Mouse (Mus musculus) ES-E14 (cell line): ENCODE data around the gene Taf5. TPM values are rescaled to one million over a fixed set of nuclear protein-coding genes. Genes with fewer than 3 reads are reported as not detected.

Experiments
- DNase-seq: peaks from one replicate; pipeline ENCODE4 v3.0.0-alpha.2; 2013; ENCODE audit warnings: low read depth, low spot score
- H3K27ac ChIP-seq: 2 replicates; pipeline ENCODE4 v1.5.1; 2012; ENCODE audit warnings: low read depth, mild to moderate bottlenecking, low read length, moderate library complexity, mixed read lengths; ENCODE audit not compliant: poor library complexity, insufficient read depth, severe bottlenecking
- H3K36me3 ChIP-seq: 2 replicates; pipeline ENCODE4 v1.6.1; 2012; ENCODE audit warnings: mild to moderate bottlenecking, low read length, moderate library complexity, mixed read lengths; ENCODE audit not compliant: control insufficient read depth, poor library complexity, insufficient read depth, severe bottlenecking
- H3K4me1 ChIP-seq, 2 experiments: fragments of 150-350 bp in 1 of 2; sonication (generic) in 1 of 2; 2 replicates each; pipeline ENCODE4 v1.6.1; 2012; ENCODE audit warnings: low read length in 2 of 2, mild to moderate bottlenecking in 1 of 2, mixed read lengths in 1 of 2; ENCODE audit not compliant: control insufficient read depth in 2 of 2, insufficient read depth in 2 of 2, poor library complexity in 1 of 2
- H3K4me3 ChIP-seq, 2 experiments: fragments of 150-350 bp in 1 of 2; sonication (generic) in 1 of 2; 2 replicates each; pipeline ENCODE4 v1.5.1; 2012; ENCODE audit warnings: low read length in 2 of 2, low read depth in 1 of 2, mild to moderate bottlenecking in 1 of 2, mixed read lengths in 1 of 2; ENCODE audit not compliant: insufficient read depth in 1 of 2, poor library complexity in 1 of 2, severe bottlenecking in 1 of 2
- H3K9ac ChIP-seq: 2 replicates; pipeline ENCODE4 v1.6.1; 2012; ENCODE audit warnings: low read depth, mild to moderate bottlenecking, low read length, mixed read lengths; ENCODE audit not compliant: poor library complexity, insufficient read depth, severe bottlenecking
- H3K9me3 ChIP-seq: fragments of 150-350 bp; sonication (generic); 2 replicates; pipeline ENCODE4 v1.6.1; 2012; ENCODE audit warnings: low read depth, mild to moderate bottlenecking, low read length; ENCODE audit not compliant: control insufficient read depth, insufficient read depth
- CHD2 ChIP-seq: IDR thresholded peaks from 2 replicates; pipeline ENCODE4 v1.6.1; 2014; ENCODE audit warnings: mild to moderate bottlenecking, low read depth, low read length, inconsistent platforms
- HCFC1 ChIP-seq: IDR thresholded peaks from 2 replicates; pipeline ENCODE4 v1.6.1; 2012; ENCODE audit warnings: low read length, inconsistent platforms, borderline replicate concordance; ENCODE audit not compliant: insufficient read depth
- MAFK ChIP-seq: IDR thresholded peaks from 2 replicates; pipeline ENCODE4 v1.6.1; 2014; ENCODE audit warnings: mild to moderate bottlenecking, low read depth, low read length, inconsistent platforms; ENCODE audit not compliant: insufficient read depth
- ZC3H11A ChIP-seq: IDR thresholded peaks from 2 replicates; pipeline ENCODE4 v1.6.1; 2012; ENCODE audit warnings: low read depth, mild to moderate bottlenecking, inconsistent platforms, low read length, borderline replicate concordance
- ZNF384 ChIP-seq: IDR thresholded peaks from 2 replicates; pipeline ENCODE4 v1.6.1; 2012; ENCODE audit warnings: low read depth, low read length, inconsistent platforms
- in situ Hi-C, 2 experiments: fragments of 600-800 bp; cut with MboI; formaldehyde crosslinking; loops; one replicate each; pipeline ENCODE4 v1.15.1; 2025; ENCODE audit warnings: low sequenced_read_pairs in 2 of 2, inconsistent platforms in 1 of 2; ENCODE audit not compliant: unreplicated experiment in 2 of 2
- total RNA-seq: library from RNA; depleted of rRNA; stranded (reverse); fragments of 300-350 nt; gene quantifications from 2 replicates; pipeline ENCODE4 v1.2.3, GENCODE M21; 2012; rRNA removed

Gene Taf5
- total RNA-seq, result 17.1 and 19.2 TPM in 2 replicates

- peak within 1 kb of the TSS; percentile 89 to 90 for H3K4me3 ChIP-seq
Measured at GRCm38 (mm10) chr19:47067096-47067882, at the start of gene Taf5. TSS of gene Taf5 (plus strand) at chr19:47067746.

GRCm38 (mm10) chr19:47017831-47018230 lies 49.7 kb upstream of the Taf5 start:
- peaks cover 6 to 9% of the 10 kb centered on the region in 2 experiments for H3K4me1 ChIP-seq
- no peak overlapping the region for H3K9ac ChIP-seq
- peak overlapping the region; percentile 84; the same call in 1 of the 2 replicates for H3K27ac ChIP-seq
- TF ChIP-seq HCFC1 (no peak), CHD2 (no peak), ZC3H11A (no peak), MAFK (no peak), ZNF384 (no peak)
- no peaks in the 10 kb centered on the region for H3K9me3 ChIP-seq
- DNase-seq, result peak; percentile 76
- H3K36me3 ChIP-seq, result peaks cover 8% of the 10 kb centered on the region; the same call in 1 of the 2 replicates
- in situ Hi-C loops, result no loop called here
- peak overlapping the region in 1 of 2 experiments; percentile 31; a peak in 2 of 4 replicates for H3K4me3 ChIP-seq

More at GRCm38 (mm10) chr19:47067096-47067882, at the start of gene Taf5:
- in situ Hi-C loops, result no loop called here
- Histone ChIP-seq H3K9ac (peak within 1 kb of the TSS; percentile 90), H3K9me3 (no peaks in the 10 kb centered on the region), H3K36me3 (peaks cover 4% of the 10 kb centered on the region; the same call in 1 of the 2 replicates), H3K27ac (peak within 1 kb of the TSS; percentile 70), H3K4me1 (peaks cover 0 to 7% of the 10 kb centered on the region in 2 experiments; a peak in 1 of 4 replicates)
- TF ChIP-seq CHD2, result 0 out of 2 replicates have a peak, but pooled peaks have one; percentile 16
- peak; percentile 92 for TF ChIP-seq ZNF384
- 0 out of 2 replicates have a peak, but pooled peaks have one; percentile 54 for TF ChIP-seq HCFC1
- TF ChIP-seq MAFK, result 0 out of 2 replicates have a peak, but pooled peaks have one; percentile 12
- TF ChIP-seq ZC3H11A, result no peak
- peak; percentile 99 for DNase-seq

GRCm38 (mm10) chr19:47018330-47018729 lies 49.2 kb upstream of the Taf5 start:
- peak overlapping the region; percentile 84; the same call in 1 of the 2 replicates for H3K27ac ChIP-seq
- TF ChIP-seq MAFK, result no peak
- no peak; the same call in 1 of the 2 replicates for TF ChIP-seq CHD2
- TF ChIP-seq ZNF384, result no peak
- no peak for TF ChIP-seq HCFC1
- no peak for TF ChIP-seq ZC3H11A

GRCm38 (mm10) chr19:47019326-47019725 lies 48.2 kb upstream of the Taf5 start:
- TF ChIP-seq CHD2, result 0 out of 2 replicates have a peak, but pooled peaks have one; percentile 41
- TF ChIP-seq ZNF384, result no peak
- TF ChIP-seq ZC3H11A, result no peak
- TF ChIP-seq MAFK, result no peak

More at GRCm38 (mm10) chr19:47018330-47018729, 49.2 kb upstream of the Taf5 start:
- Histone ChIP-seq H3K9me3 (no peaks in the 10 kb centered on the region), H3K36me3 (peaks cover 8% of the 10 kb centered on the region; the same call in 1 of the 2 replicates), H3K4me3 (peak overlapping the region in 1 of 2 experiments; percentile 31; a peak in 2 of 4 replicates), H3K4me1 (peaks cover 4 to 8% of the 10 kb centered on the region in 2 experiments), H3K9ac (no peak overlapping the region)
- in situ Hi-C loops, result no loop called here
- DNase-seq, result no peak

More at GRCm38 (mm10) chr19:47019326-47019725, 48.2 kb upstream of the Taf5 start:
- Histone ChIP-seq H3K4me1 (peaks cover 6 to 8% of the 10 kb centered on the region in 2 experiments), H3K4me3 (peak overlapping the region; percentile 50 to 64), H3K27ac (peak overlapping the region; percentile 84), H3K9ac (peak overlapping the region; percentile 65), H3K9me3 (no peaks in the 10 kb centered on the region), H3K36me3 (peaks cover 13% of the 10 kb centered on the region; the same call in 1 of the 2 replicates)
- in situ Hi-C loops, result no loop called here
- no peak for DNase-seq
